Mouse (Mus musculus): ENCODE data around the gene Arsg.

Gene Arsg

DNA sequence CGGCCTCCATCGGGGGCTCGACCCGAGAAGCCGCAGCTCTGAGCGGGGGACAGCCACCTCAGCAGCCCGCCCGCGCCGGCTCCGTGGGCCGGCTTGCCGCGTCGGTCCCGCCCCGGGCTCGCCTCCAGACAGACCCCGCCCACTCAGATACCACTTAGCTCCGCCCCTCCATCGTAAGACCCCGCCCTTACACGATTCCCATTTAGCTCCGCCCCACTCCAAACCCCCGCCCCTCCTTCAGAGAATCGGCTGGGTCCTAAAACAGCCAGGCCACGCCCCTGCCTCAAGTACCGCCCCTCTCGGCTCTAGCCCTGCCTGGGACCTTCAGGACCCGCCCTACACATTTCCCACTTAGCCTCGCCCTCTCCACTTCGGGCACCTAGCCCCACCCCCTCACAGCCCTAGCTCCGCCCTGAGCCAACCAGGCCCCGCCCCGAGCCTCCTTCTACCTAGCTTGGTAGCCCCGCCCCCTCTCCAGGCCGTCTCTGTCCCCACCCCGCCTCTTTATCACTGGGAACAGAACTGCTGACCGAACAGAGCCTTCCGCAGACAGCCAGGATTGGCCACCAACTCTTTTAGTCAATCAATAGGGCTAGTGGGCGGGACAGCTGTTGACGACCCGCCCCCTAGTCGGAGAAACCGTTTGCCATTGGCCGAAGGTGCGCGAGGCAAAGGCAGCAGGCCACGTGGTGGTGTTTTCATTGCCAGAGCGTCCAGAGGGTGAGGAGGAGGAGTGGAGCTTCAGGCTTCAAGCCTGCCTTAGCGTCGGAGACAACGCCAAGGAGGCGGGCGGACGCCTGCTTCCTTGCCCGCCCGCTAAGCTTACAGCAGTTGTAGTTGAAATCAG is 138.4 kb downstream of the Arsg start, which contains the start of gene Wipi1:
Wipi1 (minus strand) TSS at position 665 of the 847 bp plus-strand sequence.
- in situ Hi-C loops (cut with MboI; ENCODE audit: unreplicated experiment in 2 of 2): loop anchor here (10.0 to 25.0 kb wide), 2 partner anchors 253 to 1749 kb away; no protein-coding TSS in a partner anchor

DNA sequence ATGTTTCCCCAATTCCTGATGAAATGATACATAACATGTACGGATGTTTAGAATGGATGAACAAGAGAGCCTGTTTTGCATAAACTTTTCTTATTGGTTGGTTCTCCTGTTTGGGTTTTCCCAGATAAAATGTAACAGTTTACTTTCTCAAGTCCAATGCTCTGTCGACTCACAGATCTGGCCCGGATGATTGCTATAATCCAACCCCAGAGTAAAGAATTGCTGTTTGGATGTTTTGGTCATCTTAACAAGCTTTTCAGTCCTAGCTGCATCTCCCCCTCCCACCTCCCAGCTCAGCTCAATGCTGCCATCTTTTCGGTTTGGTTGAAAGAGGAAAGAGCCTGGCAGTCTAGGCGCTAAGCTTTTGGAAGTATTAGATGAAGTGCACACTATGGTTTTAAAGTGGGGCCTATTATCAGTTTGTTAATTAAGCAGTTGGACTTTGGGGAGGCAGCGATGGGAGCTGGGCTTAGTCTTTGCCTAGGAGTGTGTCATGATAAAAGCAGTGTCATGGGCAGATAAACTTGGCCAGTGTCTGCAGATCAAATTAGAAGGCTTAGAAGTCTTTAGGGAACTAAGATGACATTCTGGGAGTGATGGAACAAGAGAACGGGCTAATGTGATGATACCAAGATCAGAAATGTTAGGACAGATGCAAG is 139.8 kb downstream of the Arsg start:
- in situ Hi-C loops (cut with MboI; ENCODE audit: unreplicated experiment in 2 of 2): loop anchor here (10.0 to 25.0 kb wide), 2 partner anchors 252 to 1751 kb away; no protein-coding TSS in a partner anchor

DNA sequence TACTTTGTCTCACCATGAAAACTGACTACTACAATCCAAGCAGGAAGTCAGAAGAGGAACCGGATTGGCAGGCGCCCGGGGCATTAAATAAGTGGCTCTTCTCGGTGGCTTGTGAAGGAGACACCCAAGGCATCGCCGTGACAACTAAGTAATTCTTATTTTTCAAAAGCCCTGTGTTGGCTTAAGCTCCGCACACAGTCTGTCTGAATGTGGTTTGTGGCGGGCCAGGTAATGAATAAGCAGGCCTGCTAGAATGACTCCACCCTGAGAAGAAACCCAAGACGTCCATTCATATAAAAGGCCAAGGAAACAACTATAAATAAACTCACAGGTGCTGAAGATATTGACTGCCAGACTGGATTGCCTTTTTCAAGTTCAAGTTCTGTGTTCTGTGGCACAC is 142.1 kb downstream of the Arsg start:
- in situ Hi-C loops (cut with MboI; ENCODE audit: unreplicated experiment in 2 of 2): loop anchor here (10.0 to 25.0 kb wide), 2 partner anchors 250 to 1753 kb away; no protein-coding TSS in a partner anchor

DNA sequence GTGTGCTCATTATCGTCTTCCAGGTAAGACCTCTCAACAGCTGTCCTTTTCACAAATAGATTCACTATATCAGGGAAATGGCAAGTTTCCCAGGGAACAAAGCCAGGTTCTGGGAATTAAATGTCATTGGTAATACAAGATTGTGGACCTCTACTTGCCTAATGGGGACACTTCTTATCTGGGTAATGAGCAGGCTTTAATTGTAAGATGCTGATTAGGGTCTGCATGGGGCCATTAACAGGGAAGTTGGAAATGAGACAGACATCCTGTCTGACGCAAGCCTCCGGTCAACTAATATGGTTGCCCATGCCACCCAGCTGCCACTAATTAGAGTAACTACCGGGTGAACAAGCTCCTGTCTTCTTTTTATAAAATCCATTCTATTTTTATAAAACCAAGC is 143.2 kb downstream of the Arsg start:
- in situ Hi-C loops (cut with MboI; ENCODE audit: unreplicated experiment in 2 of 2): loop anchor here (10.0 to 25.0 kb wide), 2 partner anchors 248 to 1754 kb away; no protein-coding TSS in a partner anchor

DNA sequence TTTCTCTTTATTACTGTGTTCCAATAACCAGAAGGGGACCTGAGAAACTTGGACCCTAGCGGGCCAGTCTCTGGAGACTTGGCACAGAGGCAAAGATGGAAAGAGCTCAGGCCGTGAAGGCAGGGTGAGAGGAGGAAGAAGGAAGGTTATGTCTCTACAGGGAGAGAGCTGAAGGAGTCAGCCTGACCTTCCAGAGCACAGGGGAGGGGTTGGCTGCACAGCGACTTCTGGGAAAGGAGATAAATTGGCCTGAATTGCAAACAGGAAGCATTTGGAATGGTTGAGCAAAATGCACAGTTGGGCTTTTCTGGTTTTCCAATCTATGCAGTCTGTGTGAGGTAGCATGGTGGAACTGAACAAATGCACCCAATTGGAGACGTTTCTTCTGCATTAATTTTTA is 143.6 kb downstream of the Arsg start:
- in situ Hi-C loops (cut with MboI; ENCODE audit: unreplicated experiment in 2 of 2): loop anchor here (10.0 to 25.0 kb wide), 2 partner anchors 248 to 1754 kb away; no protein-coding TSS in a partner anchor

DNA sequence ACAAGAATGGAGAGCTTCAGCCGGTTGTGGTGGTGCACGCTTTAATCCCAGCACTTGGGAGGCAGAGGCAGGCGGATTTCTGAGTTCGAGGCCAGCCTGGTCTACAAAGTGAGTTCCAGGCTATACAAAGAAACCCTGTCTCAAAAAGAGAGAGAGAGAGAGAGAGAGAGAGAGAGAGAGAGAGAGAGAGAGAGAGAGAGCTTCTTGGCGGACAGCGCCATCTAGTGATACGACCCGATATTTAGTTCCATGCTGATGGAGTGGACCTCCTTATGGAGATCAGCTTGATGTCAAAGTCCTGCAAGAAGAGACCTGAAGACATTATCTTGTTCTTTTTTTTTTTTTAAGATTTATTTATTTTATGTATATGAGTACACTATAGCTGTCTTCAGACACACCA is 145.9 kb downstream of the Arsg start:
- in situ Hi-C loops (cut with MboI; ENCODE audit: unreplicated experiment in 2 of 2): loop anchor here (10.0 to 25.0 kb wide), 2 partner anchors 246 to 1757 kb away; no protein-coding TSS in a partner anchor

DNA sequence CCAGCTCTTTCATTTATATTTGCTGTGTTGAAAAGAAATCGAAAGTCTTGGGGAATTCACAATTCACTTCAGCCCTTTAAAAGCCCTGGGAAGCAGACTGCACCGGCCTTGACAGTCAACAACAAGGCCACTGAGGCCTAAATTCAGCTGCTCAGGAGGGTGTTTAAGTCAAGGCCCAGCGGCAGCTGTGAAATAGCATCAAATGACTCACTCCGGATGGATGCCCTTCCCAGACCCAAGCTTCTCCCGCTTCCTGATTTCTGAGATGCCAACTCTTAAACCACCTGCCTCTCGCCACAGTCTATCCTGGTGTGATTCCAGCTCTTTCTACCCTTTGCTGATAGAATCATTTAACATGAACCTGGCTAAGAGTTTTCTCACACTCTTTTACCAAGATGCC is 147.2 kb downstream of the Arsg start:
- in situ Hi-C loops (cut with MboI; ENCODE audit: unreplicated experiment in 2 of 2): loop anchor here (5.0 to 25.0 kb wide), 4 partner anchors 373 to 1758 kb away; no protein-coding TSS in a partner anchor

DNA sequence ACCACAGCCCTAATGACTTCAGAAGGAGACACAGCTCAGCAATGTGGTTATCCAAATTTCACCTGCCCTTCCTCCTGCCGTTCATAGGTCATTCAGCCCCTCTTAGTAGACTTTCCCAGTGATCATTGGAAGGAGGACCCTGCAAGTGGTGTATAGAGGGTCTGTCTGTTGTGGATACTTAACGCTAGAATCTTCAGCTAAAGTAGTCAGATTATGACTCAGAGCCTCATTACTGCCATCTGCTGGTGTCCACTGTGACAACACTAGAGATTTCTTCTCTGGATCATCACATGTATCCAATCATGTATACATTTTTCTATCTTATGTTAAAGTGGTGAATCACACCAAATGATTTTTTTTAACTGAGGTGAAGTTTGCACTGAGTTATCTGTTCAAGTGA is 148.0 kb downstream of the Arsg start:
- in situ Hi-C loops (cut with MboI; ENCODE audit: unreplicated experiment in 2 of 2): loop anchor here (5.0 to 25.0 kb wide), 4 partner anchors 374 to 1759 kb away; no protein-coding TSS in a partner anchor

DNA sequence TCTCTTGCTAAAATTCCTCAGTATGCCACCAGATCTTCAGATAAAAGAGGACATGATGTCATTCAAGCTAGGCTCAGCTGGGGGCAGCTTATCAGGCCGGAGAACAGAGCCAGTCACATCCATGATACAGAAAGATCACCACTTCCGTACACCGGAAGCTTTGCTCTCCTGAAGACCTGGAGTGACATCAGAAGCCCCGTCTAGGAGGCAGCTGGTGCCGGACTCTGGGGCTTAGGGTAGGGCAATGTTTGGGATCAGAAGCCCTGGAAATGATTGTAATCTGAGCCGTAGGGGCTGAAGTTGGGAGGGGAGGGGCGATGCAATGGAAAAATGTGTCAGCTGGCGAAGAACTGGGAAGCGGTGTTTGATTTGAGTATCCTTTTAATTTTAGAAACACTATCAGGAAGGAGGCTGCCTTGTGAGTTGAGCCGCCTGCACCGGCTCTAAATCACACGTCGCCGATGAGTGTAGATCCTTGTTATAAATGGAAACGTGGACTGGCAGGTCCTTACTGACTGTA is 149.4 kb downstream of the Arsg start:
- in situ Hi-C loops (cut with MboI; ENCODE audit: unreplicated experiment in 2 of 2): loop anchor here (5.0 to 25.0 kb wide), 4 partner anchors 375 to 1760 kb away; no protein-coding TSS in a partner anchor
